Mouse (Mus musculus) layer of hippocampus, postnatal 14 days (tissue): ENCODE data around the gene Pkhd1. TPM values are rescaled to one million over a fixed set of nuclear protein-coding genes. Genes with fewer than 3 reads are reported as not detected.
"Not testable (repeated sequence)": the region's sequence is repeated elsewhere in the genome, so short reads cannot be mapped to it uniquely, and the experiment has no call there.

Source experiments
- DNase-seq, 2 experiments: peaks; one replicate each; pipeline ENCODE4 v3.0.0; 2021 to 2022; ENCODE audit warnings: low spot score in 2 of 2, mixed read lengths in 1 of 2
- total RNA-seq, 2 experiments: library from RNA; stranded (reverse); gene quantifications; 2 replicates each; pipeline ENCODE4 v1.2.3; 2021

Gene Pkhd1
- total RNA-seq, 2 experiments from 2014 or later: 0.05 to 0.18 TPM

DNA sequence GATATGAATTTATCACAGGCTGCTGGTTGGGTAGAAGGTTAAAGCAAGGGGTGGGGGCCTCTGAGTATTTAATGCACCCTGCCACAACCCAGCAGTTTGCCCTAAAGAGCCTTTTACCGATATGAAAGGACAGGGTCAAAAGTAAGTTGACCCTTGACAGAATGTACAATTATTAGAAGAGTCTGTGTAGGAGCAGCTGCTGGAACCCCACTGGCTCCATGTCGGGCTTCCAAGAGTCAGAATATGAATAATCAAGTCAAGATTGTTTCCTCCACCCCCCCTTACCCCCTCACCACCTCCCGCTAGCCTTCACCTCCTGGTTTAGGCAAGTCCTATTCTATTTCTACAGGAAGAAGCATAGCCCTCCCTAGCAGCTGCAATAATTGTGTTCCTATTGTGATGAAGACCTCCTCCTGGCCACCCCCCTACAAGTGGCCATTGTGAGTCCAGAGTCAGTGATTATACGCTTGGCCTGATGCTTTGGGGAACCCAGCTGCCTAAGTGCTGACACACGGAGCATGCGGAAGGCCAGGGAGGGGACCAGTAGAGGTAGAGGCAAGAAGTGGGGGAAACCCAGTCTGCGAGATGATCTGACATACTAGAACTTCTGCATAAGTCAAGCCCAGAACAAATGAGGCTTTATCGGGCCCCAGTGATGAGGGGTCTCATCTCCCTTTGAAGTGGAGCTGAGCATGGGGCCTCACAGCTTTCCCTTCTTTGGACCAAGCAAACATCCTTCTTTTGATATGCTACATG is 315.5 kb downstream of the Pkhd1 start:
- peak; percentile 14 to 35 for DNase-seq

DNA sequence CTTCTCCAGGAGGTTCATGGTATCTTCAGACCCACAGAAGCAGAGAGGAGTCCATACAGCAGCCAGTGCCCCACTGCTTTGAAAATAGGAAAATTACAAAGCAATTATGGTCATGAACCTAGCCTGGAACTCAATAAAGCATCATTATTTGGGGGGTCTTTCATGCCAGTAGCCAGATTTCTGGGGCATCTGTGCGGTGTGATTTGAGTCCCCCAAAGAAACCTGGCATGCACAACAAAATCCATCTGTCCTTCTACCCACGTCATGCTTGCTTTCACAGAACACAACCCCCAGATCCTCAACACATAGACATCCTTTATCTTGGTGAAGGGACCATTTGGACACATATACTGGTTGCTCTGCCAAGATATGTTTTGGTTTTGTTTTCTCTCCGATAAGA is 316.2 kb downstream of the Pkhd1 start:
- peak; percentile 59 to 87 for DNase-seq

DNA sequence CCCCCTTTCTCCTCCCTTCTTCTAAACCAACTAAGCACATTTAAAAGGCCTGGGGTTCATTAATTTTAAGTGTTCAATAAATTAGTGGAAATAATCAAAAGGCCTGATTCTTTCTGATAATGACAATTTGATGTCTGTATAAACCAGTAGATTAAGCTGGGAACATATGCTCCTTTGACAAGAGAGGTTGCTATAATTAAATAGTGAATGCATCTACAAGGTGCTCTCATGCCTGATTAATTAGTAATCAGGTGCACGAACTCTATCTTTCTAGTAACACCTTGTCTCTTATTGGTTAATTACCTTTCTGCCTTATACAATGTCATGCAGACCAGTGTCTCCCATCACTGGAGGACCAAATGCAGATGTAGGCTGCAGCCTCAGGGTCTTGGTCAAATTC is 329.2 kb downstream of the Pkhd1 start:
- DNase-seq: no peak

DNA sequence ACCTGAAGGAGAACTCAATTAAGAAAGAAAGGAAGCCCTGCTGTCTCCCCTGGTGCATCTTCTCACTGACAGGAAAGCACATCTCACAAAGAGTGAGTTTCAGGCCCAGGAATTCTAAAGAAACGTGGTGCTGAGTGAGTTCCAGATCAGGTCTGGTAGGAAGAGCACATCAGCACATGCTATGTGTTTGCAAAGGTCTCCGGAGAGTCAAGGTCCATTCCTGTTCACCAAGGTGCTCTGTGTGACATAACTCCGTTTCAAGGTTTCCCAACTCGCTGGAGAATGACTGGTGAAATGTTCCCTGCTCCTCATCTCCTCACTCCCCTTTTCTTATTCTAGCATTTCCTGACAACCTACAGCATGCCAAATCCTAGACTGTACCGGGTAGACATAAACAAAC is 357.5 kb downstream of the Pkhd1 start:
- no peak for DNase-seq

DNA sequence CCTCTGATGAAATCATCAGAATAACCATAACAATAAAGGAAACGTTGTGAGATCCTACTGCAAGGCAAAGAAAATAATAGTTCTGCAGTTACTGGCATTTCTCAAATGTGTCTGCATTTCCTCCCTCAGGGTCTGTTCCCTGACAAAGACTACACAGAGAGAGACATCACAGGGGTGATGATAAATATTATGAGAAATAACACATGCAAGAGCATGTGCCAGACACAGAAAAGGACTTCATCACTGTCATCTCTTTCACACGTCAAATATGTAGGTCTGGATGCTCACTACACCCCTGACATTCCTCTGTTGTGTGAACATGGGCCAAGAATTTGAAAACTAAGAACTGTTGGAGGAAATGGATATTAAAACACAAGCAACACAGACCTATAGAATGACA is 369.7 kb downstream of the Pkhd1 start:
- DNase-seq: no peak

DNA sequence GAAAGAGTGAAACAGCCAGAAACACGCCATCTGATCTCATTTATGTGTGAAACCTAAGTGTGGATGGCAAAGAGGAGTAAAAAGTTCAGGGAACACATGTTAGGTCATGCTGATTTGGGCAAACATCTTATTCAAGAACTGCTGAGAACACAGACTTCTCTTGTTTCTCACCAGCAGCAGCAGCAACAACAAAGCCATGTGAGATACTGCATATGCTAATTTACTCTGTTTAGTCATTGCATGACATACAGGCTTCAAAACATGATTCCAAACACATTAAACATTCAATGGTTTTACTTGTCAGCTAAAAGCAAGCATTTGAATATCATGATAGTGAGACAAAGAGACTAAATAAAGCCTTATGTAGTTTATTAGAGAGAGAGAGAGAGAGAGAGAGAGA is 401.2 kb downstream of the Pkhd1 start:
- DNase-seq: no peak

DNA sequence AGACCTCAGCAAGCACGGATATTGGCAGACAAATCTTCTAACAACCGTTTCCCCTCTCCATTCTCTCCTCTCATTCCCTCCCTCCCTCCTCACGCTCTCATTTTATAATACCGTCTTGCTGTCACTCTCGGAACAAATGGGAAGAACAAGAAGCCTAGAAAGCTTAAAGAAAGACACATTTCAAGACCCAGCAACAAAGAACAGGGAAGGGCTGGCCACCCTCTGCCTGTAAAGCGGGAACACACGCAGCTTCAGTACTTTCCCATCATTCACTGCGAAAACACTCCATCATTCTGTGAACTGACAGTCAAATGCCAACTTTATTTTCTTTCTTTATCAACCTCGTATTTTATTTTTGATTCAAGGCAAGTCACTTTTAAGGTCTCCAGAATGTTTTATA is 427.4 kb downstream of the Pkhd1 start:
- no peak for DNase-seq

DNA sequence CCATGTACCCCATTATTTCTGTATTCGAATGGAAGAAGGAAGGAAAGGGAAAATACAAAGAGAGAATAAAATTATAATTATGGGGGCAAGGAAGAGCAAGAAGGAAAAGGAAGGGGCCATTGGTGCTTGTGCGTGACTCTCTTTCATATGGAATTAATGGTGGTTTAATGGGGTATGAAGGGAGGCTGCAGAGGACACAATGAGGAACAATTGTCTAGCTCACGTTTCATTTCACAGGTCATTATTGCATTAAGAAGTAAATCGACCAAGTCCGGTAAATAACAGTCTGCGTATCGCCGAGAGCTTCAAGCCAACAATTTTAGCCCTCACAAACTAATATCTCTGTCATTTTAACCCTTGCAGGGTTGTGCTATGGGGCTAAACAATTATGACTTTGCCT is 437.7 kb downstream of the Pkhd1 start:
- DNase-seq: no peak

DNA sequence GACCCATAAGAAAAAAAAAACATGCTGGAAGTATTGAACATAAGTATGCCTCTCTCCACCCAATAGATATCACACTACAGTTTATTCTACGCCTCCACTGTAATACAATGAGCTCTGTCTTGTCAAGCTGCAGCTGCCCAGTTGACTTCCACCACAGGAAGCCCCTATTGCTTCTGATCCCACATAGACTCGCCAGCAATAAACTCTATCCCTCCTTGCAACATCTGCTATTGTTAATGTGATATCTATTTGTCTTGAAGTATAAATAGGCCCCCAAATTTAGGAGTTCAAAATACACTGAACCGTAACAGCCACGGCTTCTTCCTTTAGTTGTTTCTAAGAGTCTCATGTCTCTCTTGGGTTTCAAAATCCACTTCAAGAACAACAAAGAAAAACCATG is 446.7 kb downstream of the Pkhd1 start:
- no peak for DNase-seq

DNA sequence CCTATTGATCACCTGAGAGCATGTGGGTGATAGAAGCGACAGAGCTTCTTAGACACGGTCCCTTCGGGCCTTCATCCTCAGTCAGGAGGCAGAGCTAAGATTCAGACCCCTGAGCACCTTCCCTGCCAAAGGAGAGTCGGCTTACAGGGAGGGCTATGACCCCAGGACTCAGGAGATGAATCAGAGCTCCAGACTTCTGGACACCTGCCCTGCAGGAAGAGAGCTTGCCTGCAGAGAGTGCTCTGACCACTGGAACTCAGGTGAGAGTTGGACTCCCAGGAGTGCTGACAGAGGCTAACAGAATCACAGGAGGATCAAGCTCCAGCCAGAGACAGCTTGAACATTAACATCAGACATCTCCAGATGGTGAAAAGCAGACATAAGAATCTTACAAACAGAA is 467.2 kb downstream of the Pkhd1 start:
- DNase-seq: not testable (repeated sequence)

DNA sequence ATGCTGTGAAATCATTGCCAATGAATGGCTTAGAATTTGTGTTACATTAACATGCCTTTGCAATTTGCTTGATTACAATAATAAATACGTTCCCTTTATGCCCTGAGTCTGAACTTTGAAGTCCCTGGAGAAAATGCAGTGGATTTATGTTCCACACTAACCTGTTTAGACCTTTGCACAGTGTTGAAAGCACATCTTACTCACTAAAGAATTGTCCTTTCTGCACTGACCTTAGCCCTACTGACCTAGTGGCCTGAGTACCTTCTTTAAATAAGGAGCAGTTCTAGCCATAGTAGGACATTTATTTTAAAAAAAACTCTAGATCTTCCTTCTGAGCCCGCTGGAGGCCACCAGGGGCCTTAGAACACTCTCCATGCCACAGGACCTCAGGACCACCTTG is 467.8 kb downstream of the Pkhd1 start:
- DNase-seq: no peak

DNA sequence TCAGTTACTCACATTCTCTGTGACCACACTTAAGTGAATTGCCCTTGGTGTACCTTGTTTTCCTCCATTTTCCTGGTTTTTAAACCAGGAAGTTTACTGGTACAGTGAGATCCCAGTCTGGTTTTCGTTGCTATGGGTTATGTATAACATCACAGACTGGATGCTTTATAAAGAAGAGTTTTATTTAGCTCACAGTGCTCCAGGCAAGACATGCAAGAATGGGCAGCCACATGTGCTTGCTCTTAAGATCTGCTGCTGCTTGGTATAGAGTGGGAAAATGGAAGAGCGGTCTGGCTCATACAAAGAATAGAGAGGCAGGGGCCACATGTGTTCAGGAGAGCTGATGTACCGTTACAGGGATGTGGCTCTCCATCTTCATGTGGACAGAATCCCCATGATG is 481.7 kb downstream of the Pkhd1 start:
- no peak for DNase-seq

DNA sequence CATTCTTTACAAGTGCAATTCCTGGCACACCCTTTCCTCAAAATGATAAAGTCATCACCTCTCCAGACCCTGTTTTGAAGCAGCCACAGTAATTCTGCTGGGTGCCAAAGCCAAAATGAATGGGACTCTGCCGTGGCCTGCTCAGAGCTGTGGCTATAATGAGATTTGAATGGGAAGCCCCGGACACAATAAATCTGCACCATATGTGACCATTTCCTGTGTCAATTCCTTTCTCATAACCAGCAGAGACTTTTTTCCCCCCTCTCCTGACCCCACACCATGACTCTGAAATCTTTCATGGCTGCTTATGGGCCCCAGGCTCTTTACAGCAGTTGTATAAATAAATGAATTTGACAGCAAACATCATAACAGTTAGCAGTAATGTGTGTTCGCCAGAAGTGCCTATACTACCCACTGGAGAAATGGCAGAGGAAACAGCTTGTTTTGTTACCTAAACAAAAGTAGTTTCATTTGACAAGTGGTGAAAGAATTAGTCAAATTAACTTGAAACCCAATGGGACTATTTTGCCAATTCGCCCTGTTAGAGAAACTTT is 482.7 kb downstream of the Pkhd1 start:
- no peak for DNase-seq

DNA sequence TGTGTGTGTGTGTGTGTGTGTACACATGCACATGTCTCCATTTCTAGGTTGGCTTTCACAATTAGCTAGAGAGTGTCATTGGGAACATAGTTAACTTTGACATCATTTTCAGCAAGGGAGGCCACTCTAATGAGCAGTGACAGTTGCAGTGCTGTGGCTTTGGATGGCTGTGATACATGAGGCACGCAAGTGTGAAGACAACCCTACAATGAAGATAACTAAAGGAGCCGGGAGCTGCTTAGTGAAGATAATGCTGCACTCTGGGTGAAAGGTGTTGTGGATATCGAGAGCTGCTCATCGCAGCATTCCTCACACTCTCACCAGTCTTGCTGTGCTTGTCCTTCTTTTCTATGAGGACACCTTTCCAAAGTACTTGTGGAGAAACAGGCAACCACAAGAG is 484.2 kb downstream of the Pkhd1 start:
- DNase-seq: no peak

DNA sequence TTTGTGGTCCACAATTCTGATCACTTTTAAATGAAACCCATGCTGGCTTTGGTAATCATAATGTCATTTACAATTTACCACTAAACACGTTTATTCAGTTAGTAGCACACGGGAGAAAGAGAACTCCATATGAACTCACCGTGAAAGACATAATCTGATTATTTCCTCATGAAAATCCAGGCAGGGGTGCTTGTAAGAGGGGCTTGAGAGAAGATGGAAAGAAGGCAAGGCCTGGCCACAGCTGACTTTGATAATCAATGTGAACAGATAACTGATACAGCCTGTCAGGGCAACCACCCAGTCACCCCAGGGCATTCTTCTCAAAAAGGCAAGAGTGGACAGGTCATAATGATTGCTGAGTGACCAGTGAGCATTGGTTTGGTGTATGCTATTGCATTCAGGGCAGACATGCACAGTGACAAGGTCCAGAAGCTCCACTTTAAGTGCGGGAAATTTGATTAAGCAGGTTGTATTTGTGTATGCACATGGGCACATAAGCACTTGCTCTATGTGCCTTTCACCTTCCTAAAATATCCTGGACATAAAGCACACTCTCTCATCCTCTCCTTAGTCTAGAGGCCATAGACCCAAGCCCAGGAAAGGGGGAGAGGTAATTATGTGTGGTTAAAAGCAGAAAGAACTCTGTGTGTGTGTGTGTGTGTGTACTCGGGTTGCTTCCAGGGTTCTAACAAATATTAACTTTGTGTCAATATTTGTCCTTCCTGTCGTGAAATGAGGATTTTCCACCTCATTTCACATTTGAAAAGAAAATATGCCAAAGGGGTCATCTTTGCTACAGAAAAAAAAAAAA is 485.9 kb downstream of the Pkhd1 start:
- no peak for DNase-seq

DNA sequence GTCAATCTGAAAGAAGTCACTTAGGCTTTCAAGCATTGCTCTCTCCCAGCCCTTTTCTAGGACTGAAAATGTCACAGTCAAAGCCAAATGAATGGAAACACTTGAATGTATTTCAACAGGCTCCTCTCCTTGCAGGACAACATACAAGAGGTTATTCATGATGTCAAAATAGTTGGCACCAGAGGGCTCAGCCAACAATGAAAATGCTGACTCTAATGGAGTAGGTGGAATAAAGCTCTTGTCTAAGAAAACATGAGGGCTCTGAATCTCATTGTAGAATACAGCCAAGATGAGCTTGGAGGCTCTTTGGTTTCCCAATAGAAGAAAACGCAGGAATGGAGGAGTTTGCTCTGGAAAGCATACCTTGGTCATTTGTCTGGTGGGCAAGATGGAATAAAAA is 500.5 kb downstream of the Pkhd1 start:
- no peak for DNase-seq

DNA sequence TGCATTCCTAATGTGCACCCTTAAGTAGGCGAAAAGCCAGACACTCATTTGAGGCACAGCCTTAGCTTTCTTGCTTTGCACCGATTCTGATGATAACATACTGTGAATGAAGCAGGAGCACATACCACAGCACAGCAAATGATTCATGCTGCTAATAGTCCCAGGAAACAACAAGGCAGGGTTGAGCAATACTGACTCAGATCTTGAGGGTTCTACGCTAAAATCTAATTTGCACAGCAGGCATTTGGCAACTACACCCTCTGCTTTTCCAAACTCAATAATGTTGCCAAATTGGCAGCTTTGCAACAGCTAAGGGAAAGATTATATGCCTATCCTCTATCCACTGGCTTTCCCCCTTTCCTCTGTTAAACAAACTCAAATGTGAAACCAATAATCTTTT is 548.1 kb downstream of the Pkhd1 start:
- DNase-seq: peak in 1 of 2 experiments; percentile 50

DNA sequence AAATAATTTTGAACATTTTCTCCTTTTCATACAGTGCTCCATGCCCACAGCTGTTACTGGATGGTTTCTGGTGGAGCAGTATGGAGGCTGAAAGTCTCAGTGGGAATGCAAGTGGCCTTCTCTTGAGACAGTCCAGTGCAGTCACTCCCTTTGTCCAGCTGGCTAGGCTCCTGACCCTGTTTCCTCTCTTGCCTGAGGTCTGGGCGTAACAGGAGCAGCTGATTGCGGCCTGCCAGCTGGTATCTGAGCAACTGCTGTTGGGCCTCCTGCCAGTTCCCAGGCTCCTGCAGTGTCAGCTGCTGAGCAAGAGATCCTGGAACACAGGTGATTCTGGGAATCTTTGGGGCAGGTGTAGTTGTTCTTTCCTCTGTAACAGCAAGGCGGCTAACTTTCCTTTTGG is 559.6 kb downstream of the Pkhd1 start:
- peak in 1 of 2 experiments; percentile 20 for DNase-seq

DNA sequence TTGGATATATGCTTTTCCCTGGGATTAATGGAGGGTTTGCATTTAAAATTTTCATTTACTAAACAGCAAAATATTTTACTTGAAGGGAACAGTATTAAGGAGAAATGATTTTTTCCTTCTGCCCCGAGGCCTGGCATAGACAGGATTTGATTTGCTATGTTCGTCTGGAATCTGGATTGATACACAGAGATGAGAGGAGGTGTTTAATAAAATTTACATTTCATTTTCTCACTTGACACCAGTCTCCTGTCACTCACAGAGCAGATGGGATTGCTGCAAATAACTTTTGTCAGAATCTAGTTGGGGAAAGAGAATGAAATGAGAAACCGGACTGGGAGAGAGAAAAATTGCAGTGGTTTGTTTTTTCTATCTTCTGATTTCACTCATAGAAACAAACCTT is 578.5 kb downstream of the Pkhd1 start:
- DNase-seq: peak in 1 of 2 experiments; percentile 39

DNA sequence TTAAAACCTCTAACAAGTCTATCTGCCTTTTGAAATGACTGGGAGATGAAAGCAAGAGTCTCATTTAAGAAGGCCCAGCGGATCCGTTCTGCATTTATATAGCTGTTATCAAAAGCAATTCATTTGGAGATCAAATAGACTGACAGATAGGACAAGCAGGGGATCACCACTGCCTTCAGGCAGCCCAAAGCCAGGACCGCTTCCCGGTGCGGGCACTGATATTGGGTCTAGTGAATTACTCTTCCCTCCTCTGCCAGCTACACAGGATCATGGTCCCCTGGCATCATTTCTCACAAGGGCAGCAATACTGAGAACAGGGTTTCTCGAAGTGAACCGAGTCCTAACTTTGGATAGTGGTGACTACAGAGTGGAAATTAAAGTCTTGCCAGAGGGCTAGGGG is 582.6 kb downstream of the Pkhd1 start:
- no peak for DNase-seq

DNA sequence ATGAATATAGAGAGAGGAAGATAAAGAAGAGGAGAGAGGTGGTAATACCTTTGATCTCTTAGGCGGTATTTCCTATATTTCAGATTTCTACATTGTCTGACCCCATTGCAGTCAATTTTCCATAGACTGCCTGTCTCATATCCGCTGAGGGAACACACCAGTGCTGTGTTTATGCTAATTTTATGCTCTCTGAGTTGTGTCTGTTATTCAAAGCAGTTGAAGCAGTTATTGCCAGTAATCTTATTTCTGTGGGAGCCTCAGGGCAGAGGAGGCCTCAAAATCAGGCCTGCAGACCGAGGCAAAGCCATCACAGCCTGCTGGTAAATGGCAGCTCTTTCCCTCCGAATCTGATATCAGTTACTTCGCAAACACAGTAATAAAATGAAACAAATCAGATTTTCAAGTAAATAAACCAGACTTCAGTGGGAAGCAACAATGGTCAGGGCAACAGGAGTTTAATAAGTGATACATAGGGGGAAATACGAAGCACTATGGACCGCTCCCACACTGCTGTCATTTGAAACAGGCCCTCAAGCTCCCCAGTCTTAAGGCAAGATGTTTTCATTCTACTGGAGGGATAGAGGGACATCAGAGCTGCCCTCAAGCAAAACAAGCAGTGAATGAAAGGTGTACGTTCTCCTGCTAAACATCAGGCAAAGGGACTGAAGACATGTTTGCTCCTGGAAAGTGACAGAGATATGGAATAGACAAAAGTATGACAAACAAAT is 599.5 kb downstream of the Pkhd1 start:
- DNase-seq: no peak

DNA sequence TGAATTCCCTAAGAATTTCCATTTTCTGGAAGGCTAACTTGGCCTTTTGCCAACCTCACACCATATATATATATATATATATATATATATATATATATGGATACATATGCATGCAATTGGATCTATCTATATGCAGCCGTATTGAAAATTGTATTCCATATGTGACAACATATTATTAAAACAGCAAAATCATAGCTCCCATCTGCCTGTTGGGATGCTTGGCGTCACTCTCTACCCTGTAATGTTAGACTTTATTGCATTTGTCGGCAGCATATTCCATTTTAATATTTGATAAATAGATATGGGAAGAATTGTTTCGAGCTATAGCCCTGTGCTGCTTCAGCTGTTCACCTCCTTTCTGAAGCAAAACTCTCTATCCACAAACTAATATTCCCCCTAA is 600.2 kb downstream of the Pkhd1 start:
- no peak for DNase-seq
